Mouse (Mus musculus) skeletal muscle tissue, adult 2 months (tissue): ENCODE measurements at regions not wholly inside any gene's neighbourhood (a gene's known extent, or its start where the extent isn't known, plus 50 kb on each side); places are given as distances from the start of the nearest gene placed in this dataset.

Source experiments
- DNase-seq: peaks from one replicate; pipeline ENCODE4 v3.0.0-alpha.2; 2012; ENCODE audit warnings: low read depth, low spot score

DNA sequence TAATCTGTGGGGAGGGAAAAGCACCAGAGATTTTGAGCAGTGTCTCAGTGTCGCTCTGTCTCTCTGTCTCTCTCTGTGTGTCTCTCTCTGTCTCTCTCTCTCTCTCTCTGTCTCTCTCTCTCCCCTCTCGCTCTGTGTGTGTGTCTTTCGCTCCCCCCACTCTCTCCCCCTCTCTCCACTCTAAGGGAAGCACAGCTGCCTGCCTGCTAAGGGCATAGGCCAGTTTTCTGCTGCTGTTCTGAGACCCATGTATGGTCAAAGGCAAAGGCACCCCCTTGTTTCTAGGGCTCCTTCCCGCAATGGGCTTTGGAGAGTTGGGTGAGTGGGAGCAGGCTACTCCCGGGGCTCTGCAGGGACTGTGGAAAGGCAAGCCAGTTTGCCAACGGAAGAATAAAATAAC is 192.2 kb downstream of the Lmo4 start:
- no peak for DNase-seq

DNA sequence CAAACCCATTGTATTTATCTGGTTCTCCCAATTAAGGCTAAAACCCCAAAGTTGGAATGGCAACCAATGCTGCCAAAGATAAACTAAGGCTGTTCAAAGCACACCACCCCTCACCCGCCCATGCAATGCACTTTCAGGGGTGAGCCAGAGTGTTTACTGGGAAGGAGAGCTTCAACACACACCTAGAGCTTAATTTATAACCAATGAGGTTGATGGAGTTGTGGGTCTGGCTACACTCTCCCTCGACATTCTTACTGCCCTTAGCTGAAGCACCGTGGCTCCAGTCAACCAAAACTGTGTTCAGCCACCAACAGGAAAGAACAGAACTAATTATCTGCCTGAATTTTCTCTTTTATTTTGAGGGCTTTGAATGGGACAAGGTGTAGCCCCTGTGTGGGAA is 192.8 kb downstream of the Lmo4 start:
- no peak for DNase-seq

DNA sequence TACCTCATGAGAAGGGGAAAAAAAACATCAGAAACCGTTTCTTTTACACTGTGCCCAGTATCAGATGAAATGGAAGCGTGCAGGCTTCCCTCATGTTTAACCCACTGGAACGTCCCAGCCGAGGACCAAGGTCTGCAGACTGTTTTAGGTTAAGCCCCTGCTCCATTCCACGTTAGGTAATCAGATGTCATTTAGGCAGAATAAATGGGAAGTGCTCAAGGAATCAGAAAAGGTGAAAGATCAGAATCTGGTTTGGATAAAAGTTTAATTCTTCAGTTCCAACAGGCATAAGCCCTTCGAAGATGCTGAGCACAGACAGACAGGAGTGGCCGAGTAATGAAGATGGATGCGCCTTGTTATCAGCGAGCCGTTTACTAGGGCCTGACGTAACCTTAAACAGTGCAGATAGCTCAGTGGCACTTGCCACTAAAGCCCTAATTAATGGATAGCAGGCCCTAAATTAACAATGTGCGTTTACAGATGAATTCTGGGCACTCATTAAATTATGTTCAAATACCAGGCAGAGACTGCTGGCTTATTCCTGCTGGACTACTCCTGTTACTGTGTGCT is 193.5 kb downstream of the Lmo4 start:
- DNase-seq: no peak

DNA sequence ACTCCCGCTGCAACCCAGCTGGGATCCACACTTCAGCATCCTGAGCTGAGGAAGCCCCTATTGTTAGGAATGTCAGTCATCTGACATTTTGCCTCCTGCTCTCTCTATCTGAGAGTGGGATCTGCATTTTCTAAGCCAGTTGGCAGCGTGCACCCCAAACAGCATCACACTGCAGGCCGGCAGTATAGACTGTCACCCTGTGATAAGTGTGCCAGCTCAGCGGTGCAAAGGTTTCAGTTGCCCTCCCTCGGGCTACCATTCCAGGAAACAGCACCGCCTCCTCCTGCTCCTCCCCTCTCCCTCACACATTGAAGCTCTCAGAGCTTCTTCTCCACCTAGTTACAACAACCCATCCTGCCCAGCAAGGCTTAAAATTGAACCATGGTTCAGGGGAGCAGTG is 194.5 kb downstream of the Lmo4 start:
- DNase-seq: no peak

DNA sequence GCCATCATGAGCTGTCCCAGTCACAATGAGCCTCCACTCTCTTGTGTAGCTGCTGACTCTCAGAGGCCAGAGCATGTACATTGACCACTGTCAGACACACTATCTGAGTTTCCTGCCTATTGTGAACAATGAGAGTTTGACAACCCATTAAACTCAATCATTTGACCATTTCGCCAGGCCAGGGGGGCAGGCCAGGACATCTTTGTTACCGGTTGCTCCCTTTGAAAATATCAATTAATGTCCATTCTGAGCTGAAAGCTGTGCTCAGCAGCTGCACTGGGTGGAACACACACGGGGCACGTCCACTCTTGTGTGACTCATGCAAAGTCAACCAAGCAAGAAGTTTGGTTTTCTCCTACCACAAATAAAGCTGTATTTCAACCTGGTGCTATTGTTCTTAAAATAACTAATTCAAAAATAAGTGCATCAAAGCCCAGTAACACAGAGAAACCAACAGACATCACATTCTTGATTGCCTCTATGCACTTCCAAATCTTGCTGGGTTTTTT is 197.9 kb downstream of the Lmo4 start:
- no peak for DNase-seq

DNA sequence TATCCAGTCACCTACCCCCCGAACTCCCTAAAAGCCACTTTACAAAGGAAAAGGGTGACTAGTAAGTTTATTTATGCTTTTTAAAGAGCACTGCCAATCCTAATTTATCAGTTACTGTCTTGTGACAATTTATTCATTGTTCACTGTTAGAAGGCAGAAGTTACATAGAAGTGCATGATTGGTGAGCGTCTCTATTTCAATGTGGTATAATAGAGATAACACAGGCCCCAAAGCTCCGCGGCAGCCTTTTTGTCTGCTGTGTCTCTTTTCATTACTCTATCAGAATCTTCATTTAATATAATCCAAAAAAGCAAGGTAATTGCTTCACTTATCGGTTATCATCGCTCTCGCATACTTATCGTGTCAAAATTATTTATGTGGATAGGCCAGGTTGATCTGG is 207.1 kb downstream of the Lmo4 start:
- no peak for DNase-seq

DNA sequence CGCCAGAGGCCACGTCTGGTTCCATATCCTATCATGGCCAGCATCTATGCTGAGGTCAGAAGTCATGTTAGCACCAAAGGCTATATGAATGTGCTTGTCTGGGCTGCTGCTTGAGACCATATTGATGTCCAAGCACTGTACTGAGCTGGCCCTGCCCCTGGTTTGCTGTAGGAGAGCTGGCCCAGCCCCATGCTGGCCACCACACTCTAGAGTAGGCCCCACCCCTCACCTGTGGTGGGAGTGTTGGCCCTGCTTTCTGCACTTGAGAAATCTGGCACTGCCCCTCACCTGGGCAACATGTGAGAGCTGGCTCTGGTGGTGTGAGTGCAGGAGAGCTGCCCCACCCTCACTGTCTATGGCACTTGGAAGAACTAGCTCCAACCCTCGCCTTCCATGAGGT is 210.0 kb downstream of the Lmo4 start:
- DNase-seq: no peak

DNA sequence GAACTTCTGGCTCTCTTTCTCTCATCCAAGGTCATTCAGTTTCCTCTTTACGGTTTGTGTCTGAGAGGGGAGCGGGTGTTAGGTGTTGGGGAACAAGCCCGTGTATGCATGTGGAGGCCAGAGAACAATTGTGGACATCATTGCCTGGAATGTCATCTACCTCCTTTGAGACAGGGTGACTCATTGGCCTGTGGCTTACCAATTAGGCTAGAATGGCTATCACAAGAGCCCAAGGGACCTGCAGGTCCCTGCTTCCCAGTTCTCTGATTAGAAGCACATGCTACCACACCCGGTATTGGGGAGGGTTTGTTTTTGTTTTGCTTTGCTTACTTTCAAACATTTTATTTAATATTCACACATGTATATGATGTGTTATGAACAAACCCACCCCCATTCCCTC is 216.0 kb downstream of the Lmo4 start:
- DNase-seq: peak; percentile 5

DNA sequence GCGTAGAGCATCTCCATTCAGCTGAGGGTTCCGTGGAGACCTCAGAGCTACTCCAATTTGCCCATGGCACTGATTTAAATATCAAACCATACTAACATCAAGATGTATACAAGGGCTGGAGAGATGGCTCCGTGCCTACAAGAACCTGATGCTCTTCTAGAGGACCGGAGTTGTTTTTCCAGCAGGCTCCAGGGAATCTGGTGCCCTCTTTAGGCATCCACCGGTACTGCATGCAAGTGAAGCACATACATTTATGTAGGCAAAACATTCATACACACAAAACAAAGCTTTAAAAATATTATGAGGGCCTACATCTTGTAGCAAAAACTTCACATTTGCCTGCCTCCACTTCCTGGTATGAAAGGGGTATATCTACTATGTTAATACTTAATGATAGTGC is 217.0 kb downstream of the Lmo4 start:
- no peak for DNase-seq

DNA sequence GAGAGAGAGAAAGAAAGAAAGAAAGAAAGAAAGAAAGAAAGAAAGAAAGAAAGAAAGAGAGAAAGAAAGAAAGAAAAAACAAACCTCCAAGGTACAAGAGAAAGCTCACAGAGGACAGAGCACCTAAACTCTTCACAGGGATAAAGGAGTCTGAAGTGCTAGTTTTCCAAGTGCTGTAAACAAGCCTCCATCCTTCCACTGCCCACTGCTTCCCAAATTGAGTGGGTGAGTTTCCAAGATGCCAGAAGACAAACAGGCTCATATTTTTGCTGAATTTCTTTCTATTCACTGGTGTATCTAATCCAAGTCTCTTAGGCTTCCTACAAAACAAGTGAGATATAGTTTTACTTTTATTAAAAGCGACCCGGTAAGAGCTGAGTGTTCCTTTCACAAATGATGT is 218.2 kb downstream of the Lmo4 start:
- DNase-seq: no peak

DNA sequence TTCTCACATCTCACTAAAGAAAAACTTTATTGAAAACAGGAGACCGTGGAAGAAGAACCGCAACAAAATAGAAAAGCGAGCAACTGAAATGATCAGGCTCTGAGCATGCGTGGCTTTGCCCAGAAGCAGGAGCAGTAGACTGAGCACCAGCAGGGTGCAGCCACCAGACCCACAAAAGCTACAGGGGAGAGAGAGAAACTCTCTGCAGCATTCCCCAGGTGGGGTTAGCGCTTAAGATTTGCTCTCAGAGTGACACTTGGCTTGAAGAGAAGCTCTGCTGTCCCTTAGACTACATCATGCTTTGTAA is 218.9 kb downstream of the Lmo4 start:
- no peak for DNase-seq

DNA sequence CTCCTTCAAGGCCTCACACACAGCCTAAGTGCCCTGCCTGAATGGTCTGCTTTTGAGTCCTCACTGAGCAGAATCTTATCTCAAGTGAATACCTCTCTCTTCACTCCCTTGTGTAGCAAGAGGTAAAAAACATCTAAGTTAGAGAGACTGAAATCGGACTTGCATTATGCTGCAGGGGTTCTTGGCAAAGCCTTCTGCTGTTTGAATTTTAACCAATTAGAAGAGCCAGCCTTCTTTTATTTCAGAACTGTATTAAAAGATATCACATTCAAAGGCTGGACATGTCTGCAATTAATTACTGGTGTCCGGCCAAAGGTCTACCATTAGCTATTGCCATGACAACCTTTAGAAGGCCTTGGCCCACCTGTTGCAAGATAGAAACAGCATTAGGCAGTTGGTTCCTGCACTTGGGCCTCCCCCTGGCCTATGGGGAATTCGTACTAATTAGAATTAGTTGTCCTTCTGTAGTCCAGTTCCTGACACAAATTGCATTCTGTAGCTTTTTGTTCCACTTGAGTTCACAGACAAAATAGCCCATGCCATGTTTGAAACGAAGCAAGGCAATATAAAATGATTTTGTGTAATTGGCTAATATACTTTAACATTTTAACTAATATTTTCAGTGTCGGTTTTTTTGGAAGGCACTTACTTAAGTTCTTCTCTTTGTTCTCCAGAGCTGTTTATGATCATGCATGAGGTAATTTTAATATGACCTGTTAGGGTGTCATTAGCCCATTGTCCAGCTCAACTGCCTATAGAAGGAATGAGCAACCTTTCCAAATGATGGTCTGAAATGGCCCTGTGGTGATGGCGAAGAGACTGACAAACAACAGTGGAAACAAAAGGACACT is 219.4 kb downstream of the Lmo4 start:
- no peak for DNase-seq

DNA sequence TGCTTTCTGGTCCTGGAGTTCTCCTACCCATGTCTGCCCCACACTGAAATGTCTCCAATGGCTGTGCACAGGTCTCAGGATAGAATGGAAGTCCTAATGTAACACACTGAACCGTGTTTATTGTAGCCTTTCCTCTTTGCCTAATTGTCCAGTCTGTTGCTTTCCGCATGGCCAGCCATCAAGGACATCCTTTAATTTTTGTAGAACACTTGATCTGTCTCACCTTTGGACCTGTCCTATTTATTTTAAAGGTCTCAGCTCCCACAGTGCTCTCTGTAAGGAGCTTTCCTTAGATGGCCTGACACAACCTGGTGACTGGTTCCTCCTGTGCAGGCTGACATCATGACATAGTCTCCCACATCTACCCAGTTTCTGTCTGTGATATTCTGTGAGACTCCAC is 226.3 kb downstream of the Lmo4 start:
- DNase-seq: no peak

DNA sequence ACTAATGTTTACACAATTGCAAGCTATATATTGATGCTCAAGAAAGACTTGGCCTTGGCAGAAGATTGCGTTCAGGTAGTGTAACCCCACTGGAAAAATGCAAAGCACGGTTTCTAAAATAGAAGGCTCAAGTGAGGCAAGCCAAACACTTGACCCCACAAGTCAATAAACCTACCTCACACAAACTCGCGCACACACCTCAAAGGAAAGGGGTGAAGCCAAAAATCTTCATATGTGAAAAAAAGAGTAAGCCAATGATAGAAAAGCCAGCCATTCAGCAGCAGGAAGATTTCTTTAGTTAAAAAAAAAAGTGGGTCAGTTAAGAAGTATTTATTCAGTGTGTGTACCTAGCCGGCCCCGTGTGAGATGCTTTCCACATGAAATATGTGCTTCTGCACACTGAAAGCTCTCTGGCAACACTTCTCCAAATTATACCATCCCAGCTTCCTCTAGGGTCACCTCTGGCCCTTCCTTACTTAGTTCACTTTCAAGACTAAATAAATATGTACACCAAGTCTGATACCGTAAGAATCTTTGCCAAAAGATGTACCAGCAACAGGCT is 227.1 kb downstream of the Lmo4 start:
- no peak for DNase-seq

DNA sequence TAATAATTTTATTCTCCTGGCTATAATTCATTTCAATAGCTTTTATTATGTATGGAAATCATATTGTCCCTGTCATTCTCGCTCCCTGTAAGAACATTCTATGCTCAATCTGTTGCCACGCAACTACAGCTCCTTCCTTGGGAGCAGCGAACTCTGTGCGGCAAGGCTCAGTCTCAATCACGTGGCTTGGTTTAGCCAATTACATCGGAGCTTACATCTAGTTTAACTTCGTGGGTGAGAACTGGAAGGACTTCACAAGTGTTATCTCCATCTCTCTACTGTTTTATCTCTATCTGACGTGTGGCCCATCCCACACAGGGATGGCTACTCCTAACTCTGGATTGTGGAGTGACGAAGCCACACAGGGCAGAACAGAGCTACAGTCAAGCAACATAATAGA is 231.4 kb downstream of the Lmo4 start:
- DNase-seq: no peak

DNA sequence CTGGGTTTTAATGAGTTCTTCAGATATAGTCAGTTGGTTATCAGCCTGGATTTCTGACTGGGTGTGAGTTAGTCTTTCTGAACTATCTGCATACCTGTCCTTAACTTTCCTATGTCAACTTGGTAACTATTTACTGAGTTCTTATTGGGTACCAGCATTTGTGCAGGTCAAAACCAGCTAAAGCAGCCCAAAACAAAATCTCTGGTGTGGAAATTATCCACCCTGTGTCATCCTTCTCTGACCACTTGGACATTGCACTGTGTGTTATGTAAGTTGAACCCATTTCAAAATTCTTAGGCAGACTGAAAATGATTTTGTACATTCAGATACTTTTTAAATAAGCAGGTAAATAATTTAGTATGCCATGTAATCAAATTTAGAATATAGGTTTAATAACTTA is 232.7 kb downstream of the Lmo4 start:
- no peak for DNase-seq

DNA sequence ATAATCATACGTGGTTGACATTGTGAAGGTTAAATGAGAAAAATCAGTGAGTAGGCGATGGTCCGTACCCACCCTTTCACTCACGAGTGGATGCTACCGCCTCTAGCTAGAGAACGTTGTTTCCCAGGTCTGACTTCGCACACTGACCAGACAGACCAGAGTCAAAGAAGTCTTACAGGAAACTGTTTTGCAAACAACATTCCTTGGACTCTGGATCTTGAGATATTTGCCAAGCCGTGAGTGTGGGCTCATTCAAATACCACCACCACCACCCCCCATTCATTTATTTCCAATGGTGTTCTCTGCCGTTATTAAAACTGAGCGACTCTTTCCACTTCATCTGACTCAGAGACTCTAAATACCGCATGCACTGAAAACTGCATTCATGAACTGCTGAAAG is 234.2 kb downstream of the Lmo4 start:
- DNase-seq: no peak

DNA sequence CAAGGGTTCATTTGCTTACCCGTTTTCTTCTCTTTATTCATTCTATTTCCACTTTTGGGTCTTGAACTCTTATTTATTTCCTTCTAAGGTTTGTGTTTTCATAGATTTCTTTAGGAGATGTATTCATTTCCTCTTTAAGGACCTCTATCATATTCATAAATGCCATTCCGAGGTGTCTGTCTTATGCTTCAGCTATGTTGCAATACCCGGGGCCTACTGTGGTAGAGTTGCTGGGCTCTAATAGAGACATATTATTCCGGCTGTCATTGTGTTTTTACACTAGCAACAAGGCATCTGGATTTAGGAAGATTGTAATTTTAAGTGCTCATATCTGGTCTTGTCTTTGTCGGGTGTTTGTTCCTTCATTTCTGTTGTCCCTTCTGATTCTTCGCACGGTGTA is 249.5 kb downstream of the Lmo4 start:
- no peak for DNase-seq

DNA sequence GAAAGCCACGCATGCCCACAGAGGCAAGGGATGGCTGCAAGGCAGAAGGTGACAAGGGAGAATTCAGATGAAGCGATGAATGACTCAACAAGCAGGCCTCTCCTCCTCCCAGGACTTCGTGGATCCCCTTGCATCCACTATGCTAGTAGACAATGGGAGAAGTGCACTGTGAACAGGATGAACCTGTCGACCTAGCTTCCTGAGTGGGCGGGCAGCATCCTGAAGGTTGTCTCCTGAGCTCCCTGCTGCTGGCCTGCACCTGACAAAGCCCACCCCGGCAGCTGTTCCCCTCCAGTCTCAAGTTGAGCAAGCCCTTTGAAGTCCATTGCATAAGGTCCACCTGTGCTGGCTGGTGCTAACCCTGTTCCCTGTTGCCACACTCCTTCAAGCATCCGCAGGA is 250.2 kb downstream of the Lmo4 start:
- no peak for DNase-seq

DNA sequence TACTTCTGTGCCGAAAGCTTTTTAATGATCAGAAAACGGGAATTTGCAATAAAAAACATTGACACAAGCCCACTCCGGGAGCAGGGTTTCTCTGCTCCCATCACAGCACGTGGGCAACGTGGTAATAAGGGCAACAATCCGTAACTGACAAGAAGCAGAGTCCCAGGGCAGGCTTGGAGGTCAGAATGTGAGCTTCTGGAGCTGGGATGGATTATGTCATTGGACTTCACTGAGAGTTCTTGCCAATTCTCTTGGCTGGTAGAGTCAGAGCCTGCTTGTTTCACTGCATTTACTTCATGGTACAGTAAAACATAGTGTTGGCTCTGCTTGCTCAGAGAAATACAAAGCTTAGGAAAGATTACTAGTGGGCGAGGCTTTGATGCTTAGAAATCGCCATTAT is 252.7 kb downstream of the Lmo4 start:
- DNase-seq: peak; percentile 2

DNA sequence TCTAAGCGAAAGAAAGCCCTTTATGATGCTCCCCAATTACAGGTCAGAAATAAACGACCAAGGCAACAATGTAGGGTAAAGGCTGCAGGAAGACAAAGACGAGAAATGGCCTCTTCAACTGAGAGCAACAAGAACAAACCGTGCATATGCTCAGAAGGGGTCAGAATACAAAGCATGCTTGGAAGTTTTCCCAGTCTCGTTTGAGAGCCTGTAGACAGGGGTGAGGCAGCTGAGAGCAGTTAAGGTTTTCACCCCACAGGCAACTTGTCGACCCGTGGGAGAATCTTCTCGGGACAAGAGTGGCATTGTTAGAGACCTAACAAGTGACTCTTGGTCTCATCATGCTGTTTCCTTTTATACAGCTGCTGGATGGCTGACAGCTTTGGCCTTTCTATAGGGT is 255.4 kb downstream of the Lmo4 start:
- DNase-seq: no peak

DNA sequence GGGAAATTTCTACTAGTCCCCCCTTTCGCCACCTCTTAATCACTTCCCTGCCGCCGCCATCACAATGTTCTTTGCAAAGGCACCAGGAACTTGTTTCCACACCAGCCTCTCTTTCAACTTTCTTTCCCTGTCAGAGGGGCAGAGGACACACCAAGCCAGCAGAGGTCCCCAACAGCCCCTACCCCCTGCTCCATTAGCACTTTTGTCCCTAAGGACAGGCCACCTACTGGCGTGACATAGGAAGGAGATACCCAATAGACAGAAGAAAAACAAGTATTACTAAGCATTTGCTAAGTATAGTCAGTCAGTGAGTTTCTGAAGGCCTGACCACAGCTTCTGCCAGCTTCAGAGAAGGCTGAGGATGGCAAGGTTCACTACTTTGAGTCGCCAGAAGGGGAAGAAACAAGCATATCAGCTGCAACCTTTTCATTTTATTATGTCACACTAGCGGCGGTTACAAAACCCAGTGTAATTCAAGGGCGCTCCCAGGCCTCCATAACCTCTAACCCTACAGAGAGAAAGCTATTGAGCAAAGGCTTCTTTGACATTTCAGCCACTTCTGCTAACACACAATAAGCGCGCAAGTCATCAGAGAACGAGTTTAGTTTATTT is 255.9 kb downstream of the Lmo4 start:
- peak; percentile 3 for DNase-seq

DNA sequence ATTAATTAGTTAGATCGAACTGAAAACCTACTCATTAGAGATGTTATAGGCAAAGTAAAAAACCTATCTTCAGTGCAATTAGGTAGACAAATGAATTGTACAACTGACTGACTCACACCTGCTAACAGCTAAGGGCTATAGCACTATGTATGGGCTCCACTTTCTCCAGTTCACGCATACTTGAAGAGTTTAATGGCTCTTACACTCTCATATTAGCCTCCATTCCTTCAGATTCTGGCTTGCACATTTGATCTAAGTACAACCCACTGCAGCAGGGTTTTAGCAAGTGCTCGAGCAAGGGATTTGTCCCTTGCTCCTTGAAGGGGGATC is 257.1 kb downstream of the Lmo4 start:
- no peak for DNase-seq
